Comparison of ENCODE assay signal across 18 mouse cellular contexts in genomic region chr6:28315208-28315607, GRCm38 (mm10).
"Had no signal": no experiment of that assay in that cellular context is flagged by ENCODE, and none has a peak within 500 bp of the region (broad histone marks: within the 10 kb centered on the region; RNA-seq: fewer than 3 reads in every experiment).

No protein-coding gene starts in this region.

- H3K4me3 ChIP-seq: lung, embryonic 15.5 days; megakaryocyte, embryonic 14.5 days; midbrain, embryonic 13.5 days; midbrain, embryonic 15.5 days; neural tube, embryonic 12.5 days; stomach, embryonic 15.5 days had no signal

- H3K9me3 ChIP-seq: lung, embryonic 15.5 days; midbrain, embryonic 13.5 days; midbrain, embryonic 15.5 days; neural tube, embryonic 12.5 days; stomach, embryonic 15.5 days had no signal

- H3K27ac ChIP-seq: lung, embryonic 15.5 days; macrophage; midbrain, embryonic 13.5 days; midbrain, embryonic 15.5 days; neural tube, embryonic 12.5 days; stomach, embryonic 15.5 days; stomach, postnatal 0 days had no signal

- DNase-seq: liver, postnatal 0 days; lung, adult 2 months; lung, postnatal 14 days; lung, postnatal 36 days; right cerebral cortex, postnatal 14 days; thymus, adult 2 months; thymus, postnatal 25 days; thymus, postnatal 4 days had no signal

- ATAC-seq: liver, postnatal 0 days; lung, postnatal 0 days; midbrain, embryonic 13.5 days; midbrain, embryonic 15.5 days had no signal

- H3K36me3 ChIP-seq: lung, embryonic 15.5 days; midbrain, embryonic 13.5 days; midbrain, embryonic 15.5 days; neural tube, embryonic 12.5 days; stomach, embryonic 15.5 days had no signal

- H3K27me3 ChIP-seq: lung, embryonic 15.5 days; midbrain, embryonic 13.5 days; midbrain, embryonic 15.5 days; neural tube, embryonic 12.5 days; stomach, embryonic 15.5 days had no signal

- H3K4me2 ChIP-seq: lung, embryonic 15.5 days; midbrain, embryonic 11.5 days; midbrain, embryonic 13.5 days; midbrain, embryonic 15.5 days; neural tube, embryonic 12.5 days; stomach, embryonic 15.5 days had no signal

- H3K9ac ChIP-seq: liver, postnatal 0 days; lung, embryonic 15.5 days; midbrain, embryonic 13.5 days; midbrain, embryonic 15.5 days; neural tube, embryonic 12.5 days; stomach, embryonic 15.5 days had no signal

- H3K4me1 ChIP-seq: lung, embryonic 15.5 days; megakaryocyte, embryonic 14.5 days; midbrain, embryonic 13.5 days; midbrain, embryonic 15.5 days; neural tube, embryonic 12.5 days; stomach, embryonic 15.5 days had no signal
